Mouse (Mus musculus): ENCODE measurements around the gene Eya3. TPM values are rescaled to one million over a fixed set of nuclear protein-coding genes. Genes with fewer than 3 reads are reported as not detected.

The Eya3 gene
- polyA plus RNA-seq, 1 experiment from 2014 or later: 37.1 TPM

GRCm38 (mm10) chr4:132603468-132603867 lies 35.3 kb upstream of the Eya3 start:
- H3K36me3 ChIP-seq (replicated peaks; ENCODE audit: control insufficient read depth, insufficient read depth, low read depth, low read length): no peaks in the 10 kb centered on the region
- ATAC-seq (replicated peaks; ENCODE audit: insufficient number of reproducible peaks, low FRiP score, low TSS enrichment, low read depth) (no peak), DNase-seq (ENCODE audit: low spot score) (no peak)
- H3K27ac ChIP-seq (replicated peaks; ENCODE audit: low read depth, low read length): no peak overlapping the region
- no peak overlapping the region for H3K9ac ChIP-seq (replicated peaks; ENCODE audit: low read length)
- H3K27me3 ChIP-seq (ENCODE audit: control insufficient read depth, insufficient read depth, low read length): no peaks in the 10 kb centered on the region
- 90% methylated on average over 4 of the region's 4 CpGs for WGBS
- no peaks in the 10 kb centered on the region for H3K4me1 ChIP-seq (ENCODE audit: control insufficient read depth, insufficient read depth, low read length)
- no peaks in the 10 kb centered on the region for H3K9me3 ChIP-seq (replicated peaks; ENCODE audit: control insufficient read depth, low read length)
- no peak overlapping the region for H3K4me2 ChIP-seq (ENCODE audit: low read depth, low read length)
- H3K4me3 ChIP-seq (ENCODE audit: low read depth, low read length): no peak overlapping the region

GRCm38 (mm10) chr4:132605816-132606215 lies 33.0 kb upstream of the Eya3 start:
- WGBS: 81% methylated on average over 5 of the region's 5 CpGs
- no peak for ATAC-seq (replicated peaks; ENCODE audit: insufficient number of reproducible peaks, low FRiP score, low TSS enrichment, low read depth)
- H3K4me1 ChIP-seq (ENCODE audit: control insufficient read depth, insufficient read depth, low read length): no peaks in the 10 kb centered on the region
- no peak overlapping the region for H3K4me3 ChIP-seq (ENCODE audit: low read depth, low read length)
- no peak overlapping the region for H3K4me2 ChIP-seq (ENCODE audit: low read depth, low read length)
- no peaks in the 10 kb centered on the region for H3K36me3 ChIP-seq (replicated peaks; ENCODE audit: control insufficient read depth, insufficient read depth, low read depth, low read length)
- H3K9me3 ChIP-seq (replicated peaks; ENCODE audit: control insufficient read depth, low read length): no peaks in the 10 kb centered on the region
- no peak overlapping the region for H3K9ac ChIP-seq (replicated peaks; ENCODE audit: low read length)
- no peak for DNase-seq (ENCODE audit: low spot score)
- no peak overlapping the region for H3K27ac ChIP-seq (replicated peaks; ENCODE audit: low read depth, low read length)
- no peaks in the 10 kb centered on the region for H3K27me3 ChIP-seq (ENCODE audit: control insufficient read depth, insufficient read depth, low read length)

DNA sequence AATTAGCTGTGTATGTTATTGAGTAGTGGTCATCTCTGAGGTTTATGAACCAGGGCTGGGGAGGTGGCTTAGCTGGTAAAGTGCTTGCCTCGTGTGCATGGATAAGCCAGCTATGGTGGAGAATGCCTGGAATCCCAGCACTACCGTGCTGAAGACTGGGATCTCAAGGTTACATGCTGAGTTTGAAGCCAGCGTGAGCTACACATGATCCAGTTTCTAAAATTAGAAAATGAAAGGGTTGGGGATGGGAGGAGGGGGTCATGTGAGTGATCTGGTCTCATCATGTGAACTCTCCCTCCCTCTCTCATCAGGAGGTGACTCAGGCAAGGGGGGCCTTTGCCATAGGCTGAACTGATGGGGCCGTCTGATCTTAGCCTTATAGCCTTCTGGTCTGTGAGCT lies 30.6 kb upstream of the Eya3 start:
- 60% methylated on average over 4 of the region's 4 CpGs for WGBS
- Histone ChIP-seq H3K9ac (replicated peaks; ENCODE audit: low read length) (no peak overlapping the region), H3K27ac (replicated peaks; ENCODE audit: low read depth, low read length) (no peak overlapping the region), H3K4me3 (ENCODE audit: low read depth, low read length) (no peak overlapping the region), H3K9me3 (replicated peaks; ENCODE audit: control insufficient read depth, low read length) (no peaks in the 10 kb centered on the region), H3K4me1 (ENCODE audit: control insufficient read depth, insufficient read depth, low read length) (no peaks in the 10 kb centered on the region), H3K36me3 (replicated peaks; ENCODE audit: control insufficient read depth, insufficient read depth, low read depth, low read length) (no peaks in the 10 kb centered on the region), H3K4me2 (ENCODE audit: low read depth, low read length) (no peak overlapping the region), H3K27me3 (ENCODE audit: control insufficient read depth, insufficient read depth, low read length) (no peaks in the 10 kb centered on the region)
- DNase-seq (ENCODE audit: low spot score) (no peak), ATAC-seq (replicated peaks; ENCODE audit: insufficient number of reproducible peaks, low FRiP score, low TSS enrichment, low read depth) (no peak)

- no peaks in the 10 kb centered on the region for H3K9me3 ChIP-seq (replicated peaks; ENCODE audit: control insufficient read depth, low read length)
- H3K9ac ChIP-seq (replicated peaks; ENCODE audit: low read length): no peak overlapping the region
- 88% methylated on average over 3 of the region's 3 CpGs for WGBS
- no peaks in the 10 kb centered on the region for H3K36me3 ChIP-seq (replicated peaks; ENCODE audit: control insufficient read depth, insufficient read depth, low read depth, low read length)
- ATAC-seq (replicated peaks; ENCODE audit: insufficient number of reproducible peaks, low FRiP score, low TSS enrichment, low read depth): no peak
- no peak overlapping the region for H3K4me2 ChIP-seq (ENCODE audit: low read depth, low read length)
- no peak overlapping the region for H3K4me3 ChIP-seq (ENCODE audit: low read depth, low read length)
- no peaks in the 10 kb centered on the region for H3K4me1 ChIP-seq (ENCODE audit: control insufficient read depth, insufficient read depth, low read length)
- H3K27ac ChIP-seq (replicated peaks; ENCODE audit: low read depth, low read length): no peak overlapping the region
- no peaks in the 10 kb centered on the region for H3K27me3 ChIP-seq (ENCODE audit: control insufficient read depth, insufficient read depth, low read length)
- DNase-seq (ENCODE audit: low spot score): no peak
These were observed 28.3 kb upstream of the Eya3 start for GRCm38 (mm10) chr4:132610301-132610984.

- WGBS: 84% methylated on average over 8 of the region's 8 CpGs
- DNase-seq (ENCODE audit: low spot score): no peak
- no peak for ATAC-seq (replicated peaks; ENCODE audit: insufficient number of reproducible peaks, low FRiP score, low TSS enrichment, low read depth)
- no peak overlapping the region for H3K4me3 ChIP-seq (ENCODE audit: low read depth, low read length)
- no peak overlapping the region for H3K9ac ChIP-seq (replicated peaks; ENCODE audit: low read length)
- no peaks in the 10 kb centered on the region for H3K9me3 ChIP-seq (replicated peaks; ENCODE audit: control insufficient read depth, low read length)
- H3K4me2 ChIP-seq (ENCODE audit: low read depth, low read length): no peak overlapping the region
- no peaks in the 10 kb centered on the region for H3K27me3 ChIP-seq (ENCODE audit: control insufficient read depth, insufficient read depth, low read length)
- H3K27ac ChIP-seq (replicated peaks; ENCODE audit: low read depth, low read length): no peak overlapping the region
- H3K36me3 ChIP-seq (replicated peaks; ENCODE audit: control insufficient read depth, insufficient read depth, low read depth, low read length): no peaks in the 10 kb centered on the region
- no peaks in the 10 kb centered on the region for H3K4me1 ChIP-seq (ENCODE audit: control insufficient read depth, insufficient read depth, low read length)
These were observed 27.5 kb upstream of the Eya3 start for GRCm38 (mm10) chr4:132611320-132611719.

- no peaks in the 10 kb centered on the region for H3K9me3 ChIP-seq (replicated peaks; ENCODE audit: control insufficient read depth, low read length)
- H3K9ac ChIP-seq (replicated peaks; ENCODE audit: low read length): no peak overlapping the region
- WGBS: 92% methylated on average over 6 of the region's 6 CpGs
- ATAC-seq (replicated peaks; ENCODE audit: insufficient number of reproducible peaks, low FRiP score, low TSS enrichment, low read depth) (no peak), DNase-seq (ENCODE audit: low spot score) (no peak)
- no peaks in the 10 kb centered on the region for H3K4me1 ChIP-seq (ENCODE audit: control insufficient read depth, insufficient read depth, low read length)
- H3K4me3 ChIP-seq (ENCODE audit: low read depth, low read length): no peak overlapping the region
- no peaks in the 10 kb centered on the region for H3K27me3 ChIP-seq (ENCODE audit: control insufficient read depth, insufficient read depth, low read length)
- no peaks in the 10 kb centered on the region for H3K36me3 ChIP-seq (replicated peaks; ENCODE audit: control insufficient read depth, insufficient read depth, low read depth, low read length)
- no peak overlapping the region for H3K27ac ChIP-seq (replicated peaks; ENCODE audit: low read depth, low read length)
- no peak overlapping the region for H3K4me2 ChIP-seq (ENCODE audit: low read depth, low read length)
These were observed 20.9 kb upstream of the Eya3 start for GRCm38 (mm10) chr4:132617873-132618272.

GRCm38 (mm10) chr4:132618850-132619375 lies 19.9 kb upstream of the Eya3 start:
- 89% methylated on average over 10 of the region's 10 CpGs for WGBS
- H3K27ac ChIP-seq (replicated peaks; ENCODE audit: low read depth, low read length): no peak overlapping the region
- no peak overlapping the region for H3K4me3 ChIP-seq (ENCODE audit: low read depth, low read length)
- no peak overlapping the region for H3K9ac ChIP-seq (replicated peaks; ENCODE audit: low read length)
- DNase-seq (ENCODE audit: low spot score): no peak
- H3K9me3 ChIP-seq (replicated peaks; ENCODE audit: control insufficient read depth, low read length): no peaks in the 10 kb centered on the region
- H3K36me3 ChIP-seq (replicated peaks; ENCODE audit: control insufficient read depth, insufficient read depth, low read depth, low read length): no peaks in the 10 kb centered on the region
- H3K27me3 ChIP-seq (ENCODE audit: control insufficient read depth, insufficient read depth, low read length): no peaks in the 10 kb centered on the region
- H3K4me2 ChIP-seq (ENCODE audit: low read depth, low read length): no peak overlapping the region
- ATAC-seq (replicated peaks; ENCODE audit: insufficient number of reproducible peaks, low FRiP score, low TSS enrichment, low read depth): no peak
- H3K4me1 ChIP-seq (ENCODE audit: control insufficient read depth, insufficient read depth, low read length): no peaks in the 10 kb centered on the region

GRCm38 (mm10) chr4:132620134-132620533 lies 18.7 kb upstream of the Eya3 start:
- WGBS: 85% methylated on average over 4 of the region's 4 CpGs

More at GRCm38 (mm10) chr4:132620134-132620533, 18.7 kb upstream of the Eya3 start:
- ATAC-seq (replicated peaks; ENCODE audit: insufficient number of reproducible peaks, low FRiP score, low TSS enrichment, low read depth) (no peak), DNase-seq (ENCODE audit: low spot score) (no peak)
- H3K9me3 ChIP-seq (replicated peaks; ENCODE audit: control insufficient read depth, low read length): no peaks in the 10 kb centered on the region
- H3K27ac ChIP-seq (replicated peaks; ENCODE audit: low read depth, low read length): no peak overlapping the region
- no peak overlapping the region for H3K4me2 ChIP-seq (ENCODE audit: low read depth, low read length)
- no peaks in the 10 kb centered on the region for H3K4me1 ChIP-seq (ENCODE audit: control insufficient read depth, insufficient read depth, low read length)
- no peaks in the 10 kb centered on the region for H3K36me3 ChIP-seq (replicated peaks; ENCODE audit: control insufficient read depth, insufficient read depth, low read depth, low read length)
- H3K9ac ChIP-seq (replicated peaks; ENCODE audit: low read length): no peak overlapping the region
- no peaks in the 10 kb centered on the region for H3K27me3 ChIP-seq (ENCODE audit: control insufficient read depth, insufficient read depth, low read length)
- H3K4me3 ChIP-seq (ENCODE audit: low read depth, low read length): no peak overlapping the region
